22 mouse cellular contexts compared by ENCODE assay signal in the genomic region with DNA sequence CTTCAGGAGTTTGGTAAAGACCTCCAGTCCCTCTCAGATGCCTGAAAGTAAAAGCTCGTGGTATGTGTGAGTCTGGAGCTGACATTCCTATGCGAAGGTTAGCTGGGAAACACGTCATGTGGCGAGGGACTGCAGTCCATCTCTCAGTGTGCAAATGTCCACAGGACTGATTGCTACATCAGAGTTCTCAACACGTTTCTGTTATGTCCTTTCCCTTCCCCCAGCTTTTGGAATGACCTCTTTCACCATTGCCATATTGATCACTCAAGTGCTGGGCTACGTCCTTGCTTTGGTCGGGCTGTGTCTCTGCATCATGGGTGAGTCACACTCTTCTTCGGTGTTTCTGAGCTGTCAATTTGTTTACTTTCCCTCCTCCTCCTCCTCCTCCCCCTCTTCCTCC.
DNase-seq lines count a peak whose midpoint lies in the region; ATAC-seq and TF ChIP-seq lines count a peak whose summit lies in the region.
"Had no signal": no experiment of that assay in that cellular context is flagged by ENCODE, and none has a peak within 500 bp of the region (broad histone marks: within the 10 kb centered on the region; RNA-seq: fewer than 3 reads in every experiment).

No protein-coding gene starts in this region.

- H3K36me3 ChIP-seq in midbrain, embryonic 11.5 days (ENCODE audit: control insufficient read depth, insufficient read depth, low read length): no peaks in the 10 kb centered on the region
- H3K36me3 ChIP-seq in midbrain, embryonic 16.5 days (ENCODE audit: control insufficient read depth, insufficient read depth, low read length): 0 out of 2 replicates have a peak, but pooled peaks cover 2% of the 10 kb centered on the region
- H3K36me3 ChIP-seq in liver, embryonic 13.5 days: peaks cover 90% of the 10 kb centered on the region
- H3K36me3 ChIP-seq in lung, postnatal 0 days (ENCODE audit: insufficient read depth, low read length): peaks cover 8% of the 10 kb centered on the region; the same call in 1 of the 2 replicates

- TF ChIP-seq CTCF in lung, postnatal 0 days (IDR thresholded peaks at IDR 0.05): no peak

- peak; percentile 62 for DNase-seq in midbrain, embryonic 11.5 days (ENCODE audit: low spot score, missing footprints)
- peak; percentile 53 for DNase-seq in adrenal gland, postnatal 14 days
- DNase-seq in liver, embryonic 13.5 days: no peak
- DNase-seq in cerebellum, postnatal 14 days: no peak
- no peak for DNase-seq in lung, postnatal 0 days (ENCODE audit: low spot score)
- DNase-seq in urinary bladder, postnatal 25 days (ENCODE audit: low spot score): no peak
- DNase-seq: cerebellum, adult 9-11 months; gastrocnemius, postnatal 14 days; kidney, adult 9 months; kidney, postnatal 25 days; layer of hippocampus, postnatal 36 days; lung, adult 2 months; thymus, adult 18-20 months; thymus, postnatal 4 days had no signal

- no peak for ATAC-seq in midbrain, embryonic 11.5 days (ENCODE audit: low FRiP score)
- ATAC-seq in midbrain, embryonic 16.5 days: no peak
- peak; percentile 70 for ATAC-seq in liver, embryonic 13.5 days (ENCODE audit: low read depth)
- no peak for ATAC-seq in lung, postnatal 0 days
- ATAC-seq: forebrain, embryonic 16.5 days; hindbrain, embryonic 16.5 days; intestine, embryonic 15.5 days had no signal

- no peak for TF ChIP-seq EP300 in lung, postnatal 0 days (IDR thresholded peaks at IDR 0.05)

- no peak overlapping the region for H3K9ac ChIP-seq in midbrain, embryonic 11.5 days (ENCODE audit: low read length)
- H3K9ac ChIP-seq in midbrain, embryonic 16.5 days (ENCODE audit: low read depth, low read length): no peak overlapping the region
- no peak overlapping the region for H3K9ac ChIP-seq in liver, embryonic 13.5 days
- no peak overlapping the region for H3K9ac ChIP-seq in lung, postnatal 0 days (replicated peaks; ENCODE audit: low read depth)
- H3K9ac ChIP-seq: intestine, embryonic 15.5 days; neural tube, embryonic 15.5 days had no signal

- no peaks in the 10 kb centered on the region; the same call in 1 of the 2 replicates for H3K9me3 ChIP-seq in midbrain, embryonic 11.5 days (ENCODE audit: control insufficient read depth, low read length)
- no peaks in the 10 kb centered on the region for H3K9me3 ChIP-seq in midbrain, embryonic 16.5 days (replicated peaks; ENCODE audit: control insufficient read depth, low read length, poor library complexity, severe bottlenecking)
- H3K9me3 ChIP-seq in liver, embryonic 13.5 days (replicated peaks): no peaks in the 10 kb centered on the region
- no peaks in the 10 kb centered on the region for H3K9me3 ChIP-seq in lung, postnatal 0 days (ENCODE audit: low read length)
- H3K9me3 ChIP-seq: intestine, embryonic 15.5 days; neural tube, embryonic 15.5 days had no signal

- H3K4me3 ChIP-seq in midbrain, embryonic 11.5 days (ENCODE audit: low read depth, low read length): no peak overlapping the region
- no peak overlapping the region for H3K4me3 ChIP-seq in midbrain, embryonic 16.5 days (ENCODE audit: low read depth, low read length)
- no peak overlapping the region for H3K4me3 ChIP-seq in liver, embryonic 13.5 days (replicated peaks)
- H3K4me3 ChIP-seq in lung, postnatal 0 days (ENCODE audit: low read depth, low read length): no peak overlapping the region
- H3K4me3 ChIP-seq: embryonic facial prominence, embryonic 10.5 days; forebrain, embryonic 10.5 days; intestine, embryonic 15.5 days; neural tube, embryonic 15.5 days had no signal

- H3K4me2 ChIP-seq in midbrain, embryonic 11.5 days: no peak overlapping the region
- H3K4me2 ChIP-seq in midbrain, embryonic 16.5 days (ENCODE audit: low read length): no peak overlapping the region
- no peak overlapping the region for H3K4me2 ChIP-seq in liver, embryonic 13.5 days
- H3K4me2 ChIP-seq in lung, postnatal 0 days (replicated peaks; ENCODE audit: low read depth, low read length): no peak overlapping the region
- H3K4me2 ChIP-seq: intestine, embryonic 15.5 days; neural tube, embryonic 15.5 days had no signal

- H3K4me1 ChIP-seq in midbrain, embryonic 11.5 days (ENCODE audit: control insufficient read depth, insufficient read depth, low read length): no peaks in the 10 kb centered on the region
- no peaks in the 10 kb centered on the region for H3K4me1 ChIP-seq in midbrain, embryonic 16.5 days (ENCODE audit: control insufficient read depth, insufficient read depth, low read length)
- peaks cover 24% of the 10 kb centered on the region for H3K4me1 ChIP-seq in liver, embryonic 13.5 days (replicated peaks)
- no peaks in the 10 kb centered on the region for H3K4me1 ChIP-seq in lung, postnatal 0 days (ENCODE audit: insufficient read depth, low read depth, low read length)
- H3K4me1 ChIP-seq: neural tube, embryonic 15.5 days had no signal

- no peaks in the 10 kb centered on the region for H3K27me3 ChIP-seq in midbrain, embryonic 11.5 days (ENCODE audit: control insufficient read depth, insufficient read depth, low read length)
- H3K27me3 ChIP-seq in midbrain, embryonic 16.5 days (ENCODE audit: control insufficient read depth, insufficient read depth, low read depth, low read length): no peaks in the 10 kb centered on the region
- no peaks in the 10 kb centered on the region for H3K27me3 ChIP-seq in liver, embryonic 13.5 days
- no peaks in the 10 kb centered on the region for H3K27me3 ChIP-seq in lung, postnatal 0 days (replicated peaks; ENCODE audit: insufficient read depth, low read length)
- H3K27me3 ChIP-seq: intestine, embryonic 15.5 days; neural tube, embryonic 15.5 days had no signal

- WGBS in midbrain, embryonic 11.5 days: 89% methylated on average over 8 of the region's 8 CpGs
- WGBS in midbrain, embryonic 16.5 days: 93% methylated on average over 8 of the region's 8 CpGs
- 74% methylated on average over 8 of the region's 8 CpGs for WGBS in liver, embryonic 13.5 days (ENCODE audit: insufficient replicate concordance)
- 68% methylated on average over 8 of the region's 8 CpGs for WGBS in lung, postnatal 0 days

- H3K27ac ChIP-seq in midbrain, embryonic 11.5 days (ENCODE audit: low read depth, low read length): no peak overlapping the region
- no peak overlapping the region for H3K27ac ChIP-seq in midbrain, embryonic 16.5 days (ENCODE audit: low read length)
- H3K27ac ChIP-seq in liver, embryonic 13.5 days: peak overlapping the region; percentile 32; the same call in 1 of the 2 replicates
- no peak overlapping the region for H3K27ac ChIP-seq in lung, postnatal 0 days (ENCODE audit: low read length)
- H3K27ac ChIP-seq: embryonic facial prominence, embryonic 10.5 days; forebrain, embryonic 10.5 days; intestine, embryonic 15.5 days; macrophage; neural tube, embryonic 15.5 days had no signal

Comparison
In these comparisons a context has a peak if more than half of its experiments do, and no peak if none do; other contexts are left out.
1. DNase-seq: peak in midbrain, embryonic 11.5 days (single experiment) and adrenal gland, postnatal 14 days (single experiment); none in liver, embryonic 13.5 days (single experiment), cerebellum, postnatal 14 days (0 of 2), lung, postnatal 0 days (single experiment) and urinary bladder, postnatal 25 days (single experiment).